Mouse (Mus musculus) C2C12 (cell line): ENCODE measurements around the gene Acsl4.

ENCODE experiments used
- CEBPB ChIP-seq: IDR thresholded peaks from one replicate; pipeline ENCODE4 v1.6.1; 2011; ENCODE audit warnings: low read depth, mild to moderate bottlenecking, control low read depth, moderate library complexity
- CTCF ChIP-seq: IDR thresholded peaks from one replicate; pipeline ENCODE4 v1.5.1; 2011; ENCODE audit not compliant: control insufficient read depth, insufficient read depth, insufficient read length
- MAX ChIP-seq: IDR thresholded peaks from one replicate; pipeline ENCODE4 v1.6.1; 2011; ENCODE audit warnings: mild to moderate bottlenecking, control low read depth

GRCm38 (mm10) chrX:142410060-142410459 lies 19.7 kb upstream of the Acsl4 start:
- TF ChIP-seq CTCF (no peak), CEBPB (no peak), MAX (no peak)
